Mouse (Mus musculus): ENCODE measurements around the gene Mrpl10.

Gene Mrpl10

DNA sequence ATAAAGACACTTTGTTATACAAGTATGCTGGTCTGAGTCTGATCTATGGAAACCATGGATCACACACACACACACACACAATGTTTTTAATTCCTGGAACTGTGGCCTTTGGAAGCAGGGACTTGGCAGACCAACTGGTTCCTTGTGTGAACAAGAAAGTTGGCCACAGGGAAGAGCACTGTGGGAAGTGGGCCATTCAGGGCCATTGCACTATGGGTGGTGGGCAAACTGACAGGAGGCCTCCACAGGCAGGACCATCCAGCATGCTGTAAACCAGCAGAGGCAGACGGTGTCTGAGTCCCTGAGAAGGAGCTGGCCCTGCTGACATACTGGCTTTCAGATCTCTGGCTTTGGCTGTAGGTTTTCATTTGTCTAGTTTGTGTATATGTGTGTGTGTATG, 28.0 kb downstream of the Mrpl10 start:
- no peak for DNase-seq (ENCODE audit: low read depth, low spot score)

DNA sequence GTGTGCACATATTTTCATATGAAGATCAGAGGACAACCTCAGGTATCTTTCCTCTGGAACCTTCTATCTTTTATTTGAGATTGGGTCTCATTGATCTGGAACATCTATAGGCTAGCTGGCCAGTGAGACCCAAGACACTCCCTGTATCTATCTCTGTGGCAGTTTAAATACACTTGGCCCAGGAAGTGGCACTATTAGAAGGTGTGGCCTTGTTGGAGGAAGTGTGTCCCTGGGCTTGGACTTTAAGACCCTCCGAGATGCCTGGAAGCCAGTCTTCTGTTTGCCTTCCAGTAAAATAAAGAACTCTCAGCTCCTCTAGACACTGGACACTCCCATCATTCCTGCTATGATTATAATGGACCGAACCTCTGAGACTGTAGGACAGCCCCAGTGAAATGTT, 28.4 kb downstream of the Mrpl10 start:
- no peak for DNase-seq (ENCODE audit: low read depth, low spot score)

DNA sequence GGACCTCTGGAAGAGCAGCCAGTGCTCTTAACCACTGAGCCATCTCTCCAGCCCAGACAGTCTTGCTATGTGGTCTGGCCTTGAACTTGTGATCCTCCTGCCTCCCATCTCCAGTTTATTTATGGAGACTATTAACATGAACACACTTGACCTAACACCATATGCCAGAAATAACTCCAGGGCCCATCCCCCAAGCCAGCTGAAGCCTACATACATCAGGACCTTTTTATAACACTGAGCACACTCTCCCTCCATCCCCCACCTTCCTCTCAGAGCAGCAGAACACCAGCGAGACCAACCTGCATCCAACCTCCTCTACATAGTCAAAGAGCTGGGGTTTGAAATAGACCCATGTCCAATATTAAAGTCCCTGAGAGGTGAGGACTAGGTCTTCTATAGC, 29.8 kb downstream of the Mrpl10 start:
- no peak for DNase-seq (ENCODE audit: low read depth, low spot score)

DNA sequence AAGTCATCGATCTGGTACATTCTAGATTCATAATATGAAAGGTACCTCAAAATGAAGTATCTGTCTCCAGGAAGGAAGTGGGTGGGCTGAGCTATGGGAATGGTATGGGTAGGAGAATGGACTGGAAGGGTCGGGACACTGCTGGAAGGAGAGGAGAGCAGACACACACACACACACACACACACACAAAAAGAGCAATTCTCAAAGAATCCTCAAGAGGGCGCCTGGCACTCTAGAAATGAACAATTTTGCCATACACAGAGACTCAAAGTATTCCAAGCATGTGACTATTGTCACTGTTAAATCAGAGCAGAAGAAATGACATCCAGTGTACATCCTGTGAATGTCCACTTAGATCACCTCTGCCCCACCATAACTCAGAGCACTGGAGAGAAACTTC, 31.2 kb downstream of the Mrpl10 start:
- DNase-seq (ENCODE audit: low read depth, low spot score): peak; percentile 49

DNA sequence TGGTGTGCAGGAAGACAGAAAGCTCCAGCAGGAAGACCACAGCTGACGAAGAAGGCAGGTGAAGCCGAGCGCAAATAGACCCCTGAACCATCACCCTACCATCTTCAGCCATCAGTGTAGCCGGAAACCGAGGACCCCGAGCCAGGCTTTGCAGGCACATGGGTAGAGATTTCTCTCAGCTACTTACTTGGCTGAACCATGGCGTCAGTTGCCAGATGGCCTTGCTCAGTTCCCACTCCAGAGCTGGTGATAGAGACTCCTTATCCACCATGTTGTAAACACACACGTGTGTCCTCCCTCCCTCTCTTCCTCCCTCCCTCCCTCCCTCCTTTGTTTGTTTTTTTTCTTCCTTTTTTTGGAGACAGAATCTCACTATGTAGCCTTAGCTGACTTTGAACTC, 32.9 kb downstream of the Mrpl10 start:
- DNase-seq (ENCODE audit: low read depth, low spot score): no peak

DNA sequence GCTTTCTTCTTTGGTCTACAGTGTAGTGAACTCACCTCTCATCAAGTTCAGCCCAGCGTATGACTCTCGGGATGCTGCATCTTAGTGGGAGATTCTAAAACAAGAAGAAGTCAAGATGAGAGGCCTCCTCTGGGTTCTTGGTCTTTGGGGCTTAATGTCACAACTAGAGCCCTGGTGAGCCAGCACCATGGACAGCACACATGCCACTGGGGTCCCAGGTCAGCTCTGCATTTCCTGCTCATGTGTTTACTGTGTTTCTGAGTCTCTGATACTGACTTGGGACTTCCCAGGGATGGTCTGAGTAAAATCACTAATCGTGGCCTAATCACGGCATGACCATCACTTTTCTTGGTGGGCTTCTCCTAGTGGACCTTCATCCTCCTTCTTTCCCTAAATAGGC, 37.4 kb downstream of the Mrpl10 start:
- DNase-seq (ENCODE audit: low read depth, low spot score): peak; percentile 30

DNA sequence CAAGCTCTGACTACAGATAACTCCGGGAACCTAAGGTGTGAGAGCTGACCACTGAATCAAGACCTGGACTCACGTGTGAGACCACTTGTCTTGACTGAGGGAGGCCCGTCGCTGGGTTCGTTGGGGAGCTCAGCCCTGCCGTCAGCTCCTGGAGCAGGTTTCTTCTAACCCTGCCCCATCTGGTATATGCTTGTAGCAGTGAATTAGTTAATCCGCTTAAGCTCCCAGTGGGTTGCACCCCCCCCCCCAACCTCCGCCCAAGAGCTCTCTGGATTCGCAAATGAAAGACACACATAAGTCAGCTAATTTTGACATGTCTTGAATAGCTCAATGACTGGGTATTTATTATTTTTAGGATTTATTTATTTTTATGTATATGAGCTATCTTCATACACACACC, 38.9 kb downstream of the Mrpl10 start:
- no peak for DNase-seq (ENCODE audit: low read depth, low spot score)

DNA sequence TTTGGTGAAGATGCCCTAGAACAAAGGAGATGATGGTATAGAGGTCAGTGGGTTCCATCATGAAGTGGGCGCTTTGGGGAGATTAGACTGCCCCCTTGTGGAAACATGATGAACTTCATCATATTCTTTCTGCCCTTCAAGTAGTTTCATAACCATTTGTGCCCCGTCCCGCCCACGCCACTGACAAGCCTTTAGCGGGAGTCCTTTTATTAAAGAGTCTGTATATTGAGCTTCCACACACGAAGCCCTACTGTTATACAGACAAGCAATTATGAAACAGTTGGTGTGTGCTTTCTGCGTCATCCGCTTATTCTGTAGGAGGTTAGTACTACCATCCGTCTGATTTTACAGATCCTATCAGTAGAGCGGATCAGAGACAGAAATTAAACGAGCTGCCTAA, 41.6 kb downstream of the Mrpl10 start:
- peak; percentile 39 for DNase-seq (ENCODE audit: low read depth, low spot score)

DNA sequence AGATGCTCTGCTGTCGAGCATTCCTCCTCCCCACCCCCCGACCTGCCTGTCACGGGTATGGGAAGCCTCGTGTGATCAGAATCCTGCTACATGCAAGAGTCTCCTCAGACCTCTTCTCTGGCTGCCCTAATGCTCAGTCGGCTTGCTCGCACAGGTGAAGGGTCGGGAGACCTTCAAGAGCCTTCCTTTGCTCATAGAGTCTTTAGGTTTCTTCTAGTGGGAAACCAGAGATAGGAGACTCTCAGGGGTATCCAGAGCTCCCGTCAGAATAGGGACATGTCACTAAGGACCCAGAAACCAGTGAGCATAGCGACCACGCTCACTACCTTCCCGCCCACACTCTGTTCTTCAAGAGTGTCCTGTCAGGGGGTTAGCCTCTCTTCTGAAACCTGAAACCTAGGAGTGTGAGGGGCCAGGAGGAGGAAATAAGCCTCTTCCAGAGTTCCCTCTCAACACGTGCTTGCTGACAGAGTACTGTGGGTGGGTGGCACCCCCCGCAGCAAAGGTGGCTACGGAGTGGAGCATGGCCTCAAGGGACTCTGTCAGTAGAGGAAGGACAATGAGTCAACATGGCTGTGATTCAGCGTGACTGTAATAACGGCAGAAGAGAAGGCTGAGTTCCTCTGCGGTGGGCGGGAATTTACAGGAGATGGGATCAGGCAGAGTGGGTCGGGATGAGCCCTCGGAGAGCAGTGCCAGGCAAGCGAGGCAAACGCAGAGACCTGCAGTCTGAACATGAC, 42.2 kb downstream of the Mrpl10 start:
- no peak for DNase-seq (ENCODE audit: low read depth, low spot score)

DNA sequence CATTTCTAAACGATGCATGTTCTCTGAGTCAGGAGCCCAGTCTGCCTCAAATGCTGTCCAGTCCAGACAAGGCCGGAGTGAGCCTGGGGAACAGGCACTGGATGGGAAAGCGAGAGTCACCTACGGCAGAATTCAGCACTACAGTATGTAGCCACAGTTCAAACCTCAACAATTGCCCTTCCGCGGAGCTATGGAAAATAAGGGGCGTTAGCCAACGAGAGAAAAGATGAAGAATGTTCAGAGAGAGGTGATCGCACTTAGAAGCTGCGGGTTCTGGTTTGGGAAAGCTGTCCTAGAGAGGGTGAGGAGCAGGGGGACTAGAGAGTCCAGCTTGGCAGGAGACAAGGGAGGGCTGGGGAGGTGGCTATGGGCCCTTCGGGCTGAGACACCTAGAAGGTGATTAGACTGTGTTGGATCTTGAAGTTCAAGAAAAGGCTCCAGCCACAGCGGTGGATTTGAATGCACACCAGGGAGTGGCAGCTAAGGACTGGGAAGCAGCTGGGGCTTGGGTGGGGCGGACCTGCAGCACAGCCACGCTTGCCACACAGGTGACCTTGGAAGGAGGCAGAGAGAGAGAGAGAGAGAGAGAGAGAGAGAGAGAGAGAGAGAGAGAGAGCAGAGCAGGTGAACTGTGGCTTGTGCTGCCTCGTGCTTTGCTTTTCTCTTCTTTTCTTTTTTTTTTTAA, 43.6 kb downstream of the Mrpl10 start:
- DNase-seq (ENCODE audit: low read depth, low spot score): no peak

DNA sequence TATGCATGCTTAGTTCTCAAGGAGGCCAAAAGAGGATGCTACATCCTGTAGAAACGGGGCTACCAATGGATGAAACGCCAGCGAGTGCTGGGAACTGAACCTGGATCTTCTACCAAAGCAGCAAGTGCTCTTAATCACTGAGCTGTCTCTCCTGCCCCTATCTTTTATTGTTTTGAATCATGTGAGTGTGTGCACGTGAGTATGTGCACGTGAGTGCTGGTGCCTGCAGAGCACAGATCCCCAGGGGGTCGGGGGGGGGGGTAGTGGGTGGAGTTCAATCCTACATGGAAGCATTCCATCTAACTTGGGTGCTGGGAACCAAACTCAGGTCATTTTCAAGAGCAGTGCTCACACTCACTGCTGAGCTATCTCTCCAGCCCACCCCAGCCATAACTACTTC, 45.0 kb downstream of the Mrpl10 start:
- DNase-seq (ENCODE audit: low read depth, low spot score): no peak

DNA sequence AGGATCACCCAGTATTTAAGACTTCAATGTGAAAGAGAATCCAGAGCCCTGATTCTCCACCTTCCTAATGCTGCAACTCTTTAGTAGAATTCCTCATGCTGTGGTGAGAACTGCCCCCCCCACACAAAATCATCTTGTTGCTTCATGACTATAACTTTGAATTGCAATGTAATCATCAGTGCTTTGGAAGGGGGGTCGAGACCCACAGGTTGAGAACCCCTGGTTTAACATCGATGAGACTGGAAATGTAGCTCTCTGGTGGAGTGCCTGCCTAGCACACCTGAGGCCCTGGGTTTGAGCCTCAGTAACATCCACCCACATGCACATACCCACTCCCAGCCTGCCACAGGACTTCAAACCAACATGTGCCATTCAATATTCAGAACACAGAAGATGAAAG, 53.2 kb downstream of the Mrpl10 start:
- no peak for DNase-seq (ENCODE audit: low read depth, low spot score)

DNA sequence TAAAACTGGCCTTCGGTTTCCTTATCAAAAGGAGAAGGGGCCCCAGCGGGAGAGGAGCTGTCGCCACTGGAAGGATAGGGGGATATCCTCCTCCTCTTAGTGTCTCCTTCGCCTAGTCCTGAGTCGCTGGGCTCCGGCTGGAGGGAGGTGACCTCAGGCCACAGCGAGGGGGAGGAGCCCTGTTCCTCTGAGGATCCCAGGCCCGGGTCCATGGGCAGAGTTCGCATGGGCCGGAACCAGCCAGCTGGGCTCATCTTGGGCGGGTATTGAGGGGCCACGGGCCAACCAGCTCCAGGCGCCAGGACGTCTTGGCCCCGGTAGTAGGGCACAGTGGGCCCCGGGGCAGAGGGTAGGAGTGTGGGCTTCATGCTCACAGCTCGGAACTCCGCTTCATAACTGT, 57.4 kb downstream of the Mrpl10 start:
- DNase-seq (ENCODE audit: low read depth, low spot score): no peak

All from embryo, embryonic 11.5 days (tissue).